Mouse (Mus musculus) NIH3T3 (cell line): ENCODE results near the gene Cyp3a41b.
"Not testable (repeated sequence)": the region's sequence is repeated elsewhere in the genome, so short reads cannot be mapped to it uniquely, and the experiment has no call there.

ENCODE experiments used
- DNase-seq: peaks from one replicate; pipeline ENCODE4 v3.0.0-alpha.2; 2012; ENCODE audit warnings: low read depth

Gene Cyp3a41b

DNA sequence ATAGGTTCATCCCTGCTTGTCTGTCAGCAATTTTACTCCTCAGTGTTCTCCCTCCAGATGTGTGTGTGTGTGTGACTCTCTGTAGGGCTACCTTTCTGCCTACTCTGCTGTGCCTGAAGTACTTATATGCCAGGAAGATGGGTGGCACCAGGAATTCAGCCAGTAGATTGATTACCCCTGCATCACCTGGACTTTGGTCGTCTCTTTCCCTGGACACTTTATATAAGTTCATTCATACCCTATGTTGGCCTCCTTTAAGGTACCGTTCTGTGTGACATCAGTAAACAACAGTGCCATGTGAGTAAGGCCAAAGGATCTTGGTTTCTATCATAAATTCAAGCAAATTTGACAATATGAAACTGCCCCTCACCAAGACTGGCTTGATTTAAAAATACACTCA lies at the start of gene Cyp3a41b:
TSS of gene Cyp3a41b (minus strand) at position 101 of the 400 bp plus-strand sequence.
- not testable (repeated sequence) for DNase-seq

DNA sequence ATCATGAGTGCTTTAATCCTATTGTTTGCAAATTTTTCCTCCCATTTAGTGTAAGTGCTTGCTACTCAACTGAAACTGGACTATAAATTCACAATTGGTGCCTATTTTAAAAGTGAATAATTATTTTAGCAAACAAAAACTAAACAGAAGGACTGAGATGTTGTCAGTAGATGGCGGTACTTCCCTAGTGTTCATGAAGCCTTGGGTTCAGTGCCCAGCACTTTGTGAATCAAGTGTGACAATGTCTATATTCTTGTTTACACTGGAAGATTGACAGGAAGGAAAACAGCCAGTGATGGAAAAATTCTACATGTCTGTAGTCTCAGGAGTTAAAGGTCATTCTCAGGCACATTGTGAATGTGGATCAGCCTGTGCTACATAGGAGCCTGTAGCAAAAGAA lies 47.8 kb upstream of the Cyp3a41b start:
- not testable (repeated sequence) for DNase-seq

DNA sequence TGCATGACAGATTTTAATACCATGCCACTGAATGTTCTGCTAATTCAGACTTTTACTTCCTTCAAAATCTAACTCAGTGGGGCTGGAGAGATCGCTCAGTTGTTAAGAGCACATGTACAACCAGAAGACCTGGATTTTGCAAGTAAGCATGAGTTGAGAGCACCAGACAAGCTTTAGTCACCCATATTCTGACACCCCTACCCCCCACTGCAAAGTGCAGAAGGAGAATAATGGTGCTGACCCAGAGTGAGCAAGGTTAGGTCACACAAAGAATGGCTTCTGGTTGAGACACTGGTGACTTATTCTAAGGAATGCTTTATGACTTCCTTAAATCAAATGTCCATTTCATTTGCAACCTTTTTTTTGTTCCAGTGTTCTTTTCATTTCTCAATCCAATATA lies 20.4 kb upstream of the Cyp3a41b start:
- not testable (repeated sequence) for DNase-seq

DNA sequence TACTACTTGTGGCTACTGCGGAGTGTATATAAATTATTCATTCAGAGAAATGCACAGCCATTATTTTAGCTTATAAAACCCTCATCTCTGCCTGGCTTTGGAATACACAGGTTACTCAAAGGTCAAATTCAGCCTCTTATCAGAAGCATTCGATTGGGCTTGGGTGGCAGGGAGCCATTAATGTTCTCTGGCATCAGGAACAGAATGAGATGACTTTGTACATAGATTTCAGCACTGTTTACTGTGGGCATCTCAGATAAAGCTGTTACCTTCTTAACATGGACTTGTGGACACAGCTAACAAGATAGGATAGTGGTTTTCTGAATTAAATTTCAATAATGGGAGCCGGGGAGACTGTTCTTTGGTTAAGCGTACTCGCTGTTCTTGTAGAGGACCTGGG lies 13.3 kb upstream of the Cyp3a41b start:
- not testable (repeated sequence) for DNase-seq

DNA sequence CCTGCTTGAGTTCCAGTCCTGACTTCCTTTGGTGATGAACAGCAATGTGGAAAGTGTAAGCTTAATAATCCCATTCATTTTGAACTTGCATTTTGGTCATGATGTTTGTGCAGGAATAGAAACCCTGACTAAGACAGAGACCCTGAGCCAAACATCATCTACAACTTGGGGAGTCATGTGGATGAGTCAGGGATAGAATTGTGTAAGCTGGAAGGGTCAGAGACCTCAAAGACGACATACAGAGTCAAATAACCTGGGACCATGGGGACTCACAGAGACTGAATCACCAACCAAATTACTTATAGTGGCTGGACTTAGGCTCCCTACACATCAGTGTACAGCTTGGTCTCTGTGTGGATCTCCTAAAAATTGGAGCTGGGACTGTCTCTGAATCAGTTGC lies 7.2 kb downstream of the Cyp3a41b start:
- DNase-seq = not testable (repeated sequence)

DNA sequence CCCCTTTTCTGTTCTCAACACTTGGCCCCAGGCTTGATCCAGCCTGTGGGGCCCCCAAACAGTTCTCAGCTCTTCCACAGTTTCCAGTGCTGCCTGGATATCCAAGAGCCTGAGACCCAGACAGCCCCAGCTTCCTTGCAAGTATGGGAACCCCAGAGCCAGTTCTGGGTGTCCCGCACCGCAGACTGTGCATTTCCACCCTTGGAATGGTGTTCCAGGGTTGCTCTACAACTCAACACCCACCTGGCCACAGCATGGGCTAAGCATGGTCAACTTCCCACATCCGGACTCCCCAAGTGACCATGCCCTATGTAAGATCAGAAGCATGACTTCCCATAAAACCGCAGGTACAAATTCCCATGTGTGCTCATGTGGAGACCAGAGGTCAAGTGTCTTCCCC lies 8.9 kb downstream of the Cyp3a41b start:
- not testable (repeated sequence) for DNase-seq

DNA sequence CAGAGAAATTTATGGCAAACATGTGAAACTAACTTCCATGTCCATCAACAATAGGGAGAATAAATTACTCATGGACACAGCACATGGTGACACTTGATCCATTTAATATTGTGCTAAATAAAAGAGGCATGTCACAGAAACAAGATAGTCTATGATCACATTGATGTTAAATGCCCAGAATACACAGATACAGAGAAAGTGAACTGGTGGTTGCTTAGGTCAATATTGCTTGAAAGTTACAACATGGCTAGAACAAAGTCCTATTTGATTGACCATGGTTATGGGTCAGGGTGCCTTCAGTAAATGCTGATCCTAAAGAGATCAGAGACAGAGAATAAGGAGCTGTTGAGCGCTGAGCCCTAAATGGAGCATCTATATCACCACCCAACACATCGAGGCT lies 12.6 kb downstream of the Cyp3a41b start:
- not testable (repeated sequence) for DNase-seq
